Mouse (Mus musculus) brain, embryonic 14.5 days (tissue): ENCODE results near the gene Aurkc. TPM values are rescaled to one million over a fixed set of nuclear protein-coding genes. Genes with fewer than 3 reads are reported as not detected.
"Not testable (repeated sequence)": the region's sequence is repeated elsewhere in the genome, so short reads cannot be mapped to it uniquely, and the experiment has no call there.

ENCODE experiments used
- DNase-seq: peaks from one replicate; pipeline ENCODE4 v3.0.0-alpha.2; 2011; ENCODE audit warnings: low read depth
- CTCF ChIP-seq: fragments of 200-500 bp; IDR thresholded peaks from 2 replicates; pipeline ENCODE4 v1.5.1; 2012; ENCODE audit warnings: inconsistent platforms, mild to moderate bottlenecking, moderate library complexity, borderline replicate concordance; ENCODE audit not compliant: insufficient read depth, insufficient read length; ENCODE audit errors: extremely low read depth
- POLR2A ChIP-seq: fragments of 200-500 bp; IDR thresholded peaks from 2 replicates; pipeline ENCODE4 v1.6.1; 2012; ENCODE audit warnings: mild to moderate bottlenecking, inconsistent platforms, borderline replicate concordance; ENCODE audit not compliant: poor library complexity, insufficient read depth, insufficient read length, severe bottlenecking; ENCODE audit errors: extremely low read depth
- polyA plus RNA-seq: library from polyadenylated mRNA; depleted of rRNA; stranded (reverse); fragments of >200 nt; gene quantifications from 2 replicates; pipeline ENCODE4 v1.2.3, GENCODE M21; 2012; rRNA removed

Aurkc gene
- polyA plus RNA-seq: 0.05 and 0.08 TPM in 2 replicates

GRCm38 (mm10) chr7:6995251-6995650 lies at the start of gene Aurkc:
Aurkc (plus strand) TSS chr7:6995300.
- not testable (repeated sequence) for DNase-seq

- DNase-seq: not testable (repeated sequence)
Measured at GRCm38 (mm10) chr7:6948061-6948460, 47.0 kb upstream of the Aurkc start.

- no peak for DNase-seq
- no peak for TF ChIP-seq CTCF
- TF ChIP-seq POLR2A: no peak
Measured at GRCm38 (mm10) chr7:6956576-6956975, 38.5 kb upstream of the Aurkc start.

- TF ChIP-seq POLR2A: no peak
- no peak for TF ChIP-seq CTCF
- no peak for DNase-seq
Measured at GRCm38 (mm10) chr7:6958574-6958973, 36.5 kb upstream of the Aurkc start.

- no peak for DNase-seq
- TF ChIP-seq POLR2A: no peak
- TF ChIP-seq CTCF: no peak
Measured at GRCm38 (mm10) chr7:6973566-6973965, 21.5 kb upstream of the Aurkc start.

- no peak for DNase-seq
- TF ChIP-seq CTCF (no peak), POLR2A (no peak)
Measured at GRCm38 (mm10) chr7:6976890-6977289, 18.2 kb upstream of the Aurkc start.

- DNase-seq: not testable (repeated sequence)
Measured at GRCm38 (mm10) chr7:6998914-6999313, 3.8 kb downstream of the Aurkc start.

GRCm38 (mm10) chr7:7005441-7005840 lies 10.3 kb downstream of the Aurkc start:
- DNase-seq: not testable (repeated sequence)

GRCm38 (mm10) chr7:7027445-7027844 lies 32.3 kb downstream of the Aurkc start:
- no peak for DNase-seq
- no peak for TF ChIP-seq CTCF
- TF ChIP-seq POLR2A: no peak

- DNase-seq: peak; percentile 2
Measured at GRCm38 (mm10) chr7:7049659-7050320, 54.7 kb downstream of the Aurkc start.

Other genes starting within 250 kb of the Aurkc start
- 20.1 and 23.0 TPM in 2 replicates for gene Zfp954, start 126.2 kb downstream of the Aurkc start, polyA plus RNA-seq
- gene Zfp773, start 141.5 kb downstream of the Aurkc start, polyA plus RNA-seq: 4.6 and 7.9 TPM in 2 replicates
- gene Zfp418, start 176.0 kb downstream of the Aurkc start, polyA plus RNA-seq: 3.0 and 3.2 TPM in 2 replicates
- gene Zfp772, start 214.7 kb downstream of the Aurkc start, polyA plus RNA-seq: 8.3 and 11.0 TPM in 2 replicates